Mouse (Mus musculus) spleen, adult 2 months (tissue): Measurements from ENCODE around the gene Cdk7.

Experiments
- CTCF ChIP-seq: fragments of 200-500 bp; IDR thresholded peaks from 2 replicates; pipeline ENCODE4 v1.5.1; 2011; ENCODE audit warnings: mild to moderate bottlenecking, inconsistent platforms; ENCODE audit not compliant: insufficient read depth, insufficient read length, insufficient replicate concordance; ENCODE audit errors: extremely low read depth
- POLR2A ChIP-seq: fragments of 200-500 bp; IDR thresholded peaks from 2 replicates; pipeline ENCODE4 v1.6.1; 2011; ENCODE audit warnings: low read depth, low read length, inconsistent platforms

- TF ChIP-seq CTCF, result no peak
- no peak for TF ChIP-seq POLR2A
These were observed 22.3 kb upstream of the Cdk7 start for GRCm38 (mm10) chr13:100753011-100753410.
